Mouse (Mus musculus): ENCODE measurements around the gene Mob1b. TPM values are rescaled to one million over a fixed set of nuclear protein-coding genes. Genes with fewer than 3 reads are reported as not detected.

The Mob1b gene
- total RNA-seq, 4 experiments from 2014 or later = 33.4 to 37.1 (median 36.0) TPM

- no peak for DNase-seq
Measured at GRCm38 (mm10) chr5:88785059-88785458, 64.4 kb downstream of the Mob1b start.

GRCm38 (mm10) chr5:88790675-88791074 is 70.0 kb downstream of the Mob1b start:
- no peak for DNase-seq

- no peak for DNase-seq
Measured at GRCm38 (mm10) chr5:88791256-88792245, 70.9 kb downstream of the Mob1b start.

- DNase-seq = no peak
Measured at GRCm38 (mm10) chr5:88793676-88794075, 73.0 kb downstream of the Mob1b start.

- no peak for DNase-seq
Measured at GRCm38 (mm10) chr5:88795910-88796584, 75.4 kb downstream of the Mob1b start.

- no peak for DNase-seq
Measured at GRCm38 (mm10) chr5:88796588-88796987, 75.9 kb downstream of the Mob1b start.

GRCm38 (mm10) chr5:88797121-88797520 is 76.5 kb downstream of the Mob1b start:
- no peak for DNase-seq

- no peak for DNase-seq
Measured at GRCm38 (mm10) chr5:88805616-88806015, 85.0 kb downstream of the Mob1b start.

GRCm38 (mm10) chr5:88806278-88806677 is 85.6 kb downstream of the Mob1b start:
- DNase-seq = no peak

GRCm38 (mm10) chr5:88807342-88807741 is 86.7 kb downstream of the Mob1b start:
- no peak for DNase-seq

GRCm38 (mm10) chr5:88813188-88813587 is 92.5 kb downstream of the Mob1b start:
- DNase-seq = no peak

Other genes starting within 250 kb of the Mob1b start
- not detected for gene Enam, start 232.9 kb upstream of the Mob1b start, total RNA-seq (2022)
- 1 to 10 TPM; 1.7 to 5.9 (median 3.2) TPM for gene Jchain, start 193.0 kb upstream of the Mob1b start, total RNA-seq (2022)
- 10 to 100 TPM; 30.5 to 39.0 (median 35.2) TPM for gene Utp3, start 166.4 kb upstream of the Mob1b start, total RNA-seq (2022)
- 10 to 100 TPM; 31.8 to 45.7 (median 40.1) TPM for gene Rufy3, start 155.8 kb upstream of the Mob1b start, total RNA-seq (2022)
- gene Grsf1, start 44.7 kb upstream of the Mob1b start, total RNA-seq (2022) = 100 to 1,000 TPM; 121 to 154 (median 133) TPM
- gene Dck, start 44.1 kb downstream of the Mob1b start, total RNA-seq (2022) = 1 to 10 TPM; 3.2 to 4.0 (median 3.6) TPM
- 10 to 100 TPM in 2 of 4 experiments, 1 to 10 TPM in 2; 4.2 to 26.9 (median 17.4) TPM for gene Slc4a4, start 166.0 kb downstream of the Mob1b start, total RNA-seq (2022)

Data from adrenal gland, adult 8-10 months (tissue).